ENCODE assay signal across 10 mouse cellular contexts in genomic region chr4:154334699-154335402, GRCm38 (mm10). TPM values are rescaled to one million over a fixed set of nuclear protein-coding genes. Genes with fewer than 3 reads are reported as not detected.
A peak's percentile ranks its signal among the peaks of the same experiment; 100 is the strongest.
DNase-seq lines count a peak whose midpoint lies in the region; ATAC-seq and TF ChIP-seq lines count a peak whose summit lies in the region.
"Had no signal": no experiment of that assay in that cellular context is flagged by ENCODE, and none has a peak within 500 bp of the region (broad histone marks: within the 10 kb centered on the region; RNA-seq: fewer than 3 reads in every experiment).

No protein-coding gene starts in this region.

- H3K9ac ChIP-seq in forebrain, embryonic 14.5 days (ENCODE audit: low read length): no peak overlapping the region
- peak overlapping the region; percentile 36; the same call in 1 of the 2 replicates for H3K9ac ChIP-seq in hindbrain, embryonic 16.5 days (ENCODE audit: low read depth, low read length)
- no peak overlapping the region for H3K9ac ChIP-seq in lung, postnatal 0 days (replicated peaks; ENCODE audit: low read depth)
- peak overlapping the region; percentile 18; the same call in 1 of the 2 replicates for H3K9ac ChIP-seq in stomach, embryonic 14.5 days (replicated peaks; ENCODE audit: low read depth, low read length)

- no peak for TF ChIP-seq CTCF in gastrocnemius, adult 2 months (IDR thresholded peaks at IDR 0.05)
- TF ChIP-seq CTCF in brain, embryonic 14.5 days (IDR thresholded peaks at IDR 0.05; ENCODE audit: borderline replicate concordance, extremely low read depth, insufficient read depth, insufficient read length): no peak
- no peak for TF ChIP-seq CTCF in lung, postnatal 0 days (IDR thresholded peaks at IDR 0.05)

- no peaks in the 10 kb centered on the region for H3K9me3 ChIP-seq in forebrain, embryonic 14.5 days (replicated peaks; ENCODE audit: control insufficient read depth, low read length)
- no peaks in the 10 kb centered on the region for H3K9me3 ChIP-seq in hindbrain, embryonic 16.5 days (ENCODE audit: control insufficient read depth, low read length)
- no peaks in the 10 kb centered on the region for H3K9me3 ChIP-seq in lung, postnatal 0 days (ENCODE audit: low read length)
- H3K9me3 ChIP-seq in stomach, embryonic 14.5 days (ENCODE audit: control insufficient read depth, low read depth, low read length): no peaks in the 10 kb centered on the region

- no peaks in the 10 kb centered on the region for H3K27me3 ChIP-seq in forebrain, embryonic 14.5 days (replicated peaks; ENCODE audit: control insufficient read depth, insufficient read depth, low read length)
- H3K27me3 ChIP-seq in hindbrain, embryonic 16.5 days (replicated peaks; ENCODE audit: control insufficient read depth, insufficient read depth, low read length): 0 out of 2 replicates have a peak, but pooled peaks cover 5% of the 10 kb centered on the region
- H3K27me3 ChIP-seq in lung, postnatal 0 days (replicated peaks; ENCODE audit: insufficient read depth, low read length): no peaks in the 10 kb centered on the region
- no peaks in the 10 kb centered on the region for H3K27me3 ChIP-seq in stomach, embryonic 14.5 days (ENCODE audit: control insufficient read depth, insufficient read depth, low read length)

- ATAC-seq in forebrain, embryonic 14.5 days: no peak
- 0 out of 2 replicates have a peak, but pooled peaks have one; percentile 38 for ATAC-seq in hindbrain, embryonic 16.5 days
- ATAC-seq in lung, postnatal 0 days: no peak
- peak; percentile 11; the same call in 1 of the 2 replicates for ATAC-seq in stomach, embryonic 14.5 days (ENCODE audit: insufficient number of reproducible peaks, insufficient read depth, low FRiP score, low read depth)

- H3K36me3 ChIP-seq in forebrain, embryonic 14.5 days (ENCODE audit: control insufficient read depth, insufficient read depth, low read length): peaks cover 23% of the 10 kb centered on the region; the same call in 1 of the 2 replicates
- no peaks in the 10 kb centered on the region for H3K36me3 ChIP-seq in hindbrain, embryonic 16.5 days (ENCODE audit: control insufficient read depth, insufficient read depth, low read length)
- H3K36me3 ChIP-seq in lung, postnatal 0 days (ENCODE audit: insufficient read depth, low read length): no peaks in the 10 kb centered on the region
- no peaks in the 10 kb centered on the region for H3K36me3 ChIP-seq in stomach, embryonic 14.5 days (ENCODE audit: control insufficient read depth, insufficient read depth, low read length)

- no peak for TF ChIP-seq EP300 in lung, postnatal 0 days (IDR thresholded peaks at IDR 0.05)

- no peak for TF ChIP-seq POLR2A in brain, embryonic 14.5 days (IDR thresholded peaks at IDR 0.05; ENCODE audit: borderline replicate concordance, extremely low read depth, insufficient read depth, insufficient read length, poor library complexity, severe bottlenecking)

- peak overlapping the region; percentile 51 for H3K4me3 ChIP-seq in gastrocnemius, adult 2 months
- no peak overlapping the region for H3K4me3 ChIP-seq in forebrain, embryonic 14.5 days (ENCODE audit: low read depth, low read length)
- H3K4me3 ChIP-seq in hindbrain, embryonic 16.5 days (ENCODE audit: low read length): peak overlapping the region; percentile 26
- H3K4me3 ChIP-seq in lung, postnatal 0 days (ENCODE audit: low read depth, low read length): no peak overlapping the region
- H3K4me3 ChIP-seq in stomach, embryonic 14.5 days (ENCODE audit: low read depth, low read length): peak overlapping the region; percentile 11; the same call in 1 of the 2 replicates

- peaks cover 13% of the 10 kb centered on the region; the same call in 1 of the 2 replicates for H3K4me1 ChIP-seq in forebrain, embryonic 14.5 days (ENCODE audit: control insufficient read depth, insufficient read depth, low read length)
- H3K4me1 ChIP-seq in hindbrain, embryonic 16.5 days (ENCODE audit: control insufficient read depth, insufficient read depth, low read depth, low read length): peaks cover 17% of the 10 kb centered on the region
- H3K4me1 ChIP-seq in lung, postnatal 0 days (ENCODE audit: insufficient read depth, low read depth, low read length): no peaks in the 10 kb centered on the region; the same call in 1 of the 2 replicates
- H3K4me1 ChIP-seq in stomach, embryonic 14.5 days (ENCODE audit: control insufficient read depth, insufficient read depth, low read length): peaks cover 22% of the 10 kb centered on the region; the same call in 1 of the 2 replicates

- peak; percentile 52 for DNase-seq in gastrocnemius, adult 2 months
- DNase-seq in gastrocnemius, adult 8-10 months (ENCODE audit: low spot score in 2 of 2): no peak
- peak; percentile 76 for DNase-seq in brain, embryonic 14.5 days (ENCODE audit: low read depth)
- DNase-seq in forebrain, embryonic 14.5 days (ENCODE audit: low spot score): peak; percentile 42
- peak; percentile 62 for DNase-seq in lung, postnatal 0 days (ENCODE audit: low spot score)
- DNase-seq in right cerebral cortex, postnatal 10 days (ENCODE audit: low spot score in 2 of 2): no peak

- WGBS in forebrain, embryonic 14.5 days: 78% methylated on average over 44 of the region's 48 CpGs
- 61% methylated on average over 45 of the region's 48 CpGs for WGBS in hindbrain, embryonic 16.5 days
- WGBS in lung, postnatal 0 days: 66% methylated on average over 44 of the region's 48 CpGs
- WGBS in stomach, embryonic 14.5 days: 56% methylated on average over 48 of the region's 48 CpGs

- peak overlapping the region; percentile 84 for H3K27ac ChIP-seq in gastrocnemius, adult 2 months
- no peak overlapping the region for H3K27ac ChIP-seq in forebrain, embryonic 14.5 days (ENCODE audit: low read depth, low read length)
- H3K27ac ChIP-seq in hindbrain, embryonic 16.5 days (ENCODE audit: low read depth, low read length): no peak overlapping the region
- H3K27ac ChIP-seq in lung, postnatal 0 days (ENCODE audit: low read length): no peak overlapping the region
- no peak overlapping the region; the same call in 1 of the 2 replicates for H3K27ac ChIP-seq in stomach, embryonic 14.5 days (ENCODE audit: low read length)

- peak overlapping the region; percentile 18; the same call in 1 of the 2 replicates for H3K4me2 ChIP-seq in forebrain, embryonic 14.5 days (ENCODE audit: low read length)
- peak overlapping the region; percentile 45 for H3K4me2 ChIP-seq in hindbrain, embryonic 16.5 days (ENCODE audit: low read length)
- H3K4me2 ChIP-seq in lung, postnatal 0 days (replicated peaks; ENCODE audit: low read depth, low read length): peak overlapping the region; percentile 31
- H3K4me2 ChIP-seq in stomach, embryonic 14.5 days (replicated peaks; ENCODE audit: low read depth, low read length): peak overlapping the region; percentile 26

- intact Hi-C loops in gastrocnemius, adult 2 months (cut with DNase I): loop anchor here (10.0 kb wide), 1 partner anchor 490 kb away; no protein-coding TSS in a partner anchor

RNA-seq across cellular contexts. Expression of gene B230104I21Rik, which starts 1.1 kb away (rescaled TPM):
- total RNA-seq in gastrocnemius, adult 2 months (2021): not detected
- total RNA-seq in gastrocnemius, adult 8-10 months (2022): not detected
- not detected in 2 replicates for polyA plus RNA-seq in brain, embryonic 14.5 days (2012; rRNA removed)
- not detected in 2 replicates for polyA plus RNA-seq in forebrain, embryonic 14.5 days (2014; fragmentation: Nextera tagmentation; extraction: Ambion mirVana)
- not detected in 2 replicates for polyA plus RNA-seq in hindbrain, embryonic 16.5 days (2015; fragmentation: Nextera tagmentation; extraction: Ambion mirVana)
- polyA plus RNA-seq in lung, postnatal 0 days (2015; fragmentation: Nextera tagmentation; extraction: Ambion mirVana): not detected in 2 replicates
- not detected in 2 replicates for polyA plus RNA-seq in stomach, embryonic 14.5 days (2014; fragmentation: Nextera tagmentation; extraction: Ambion mirVana)
- total RNA-seq: left cerebral cortex, postnatal 10 days had no signal
- polyA plus RNA-seq: C2C12 had no signal

RNA-seq across cellular contexts. Expression of gene Arhgef16, which starts 33.4 kb away (rescaled TPM):
- under 1 TPM; 0.17 to 0.23 TPM for total RNA-seq in gastrocnemius, adult 2 months (2021)
- total RNA-seq in gastrocnemius, adult 8-10 months (2022): under 1 TPM in 3 of 4 experiments, not detected in 1; 0.15 to 0.67 (median 0.17) TPM
- 0.67 and 1.2 TPM in 2 replicates for polyA plus RNA-seq in brain, embryonic 14.5 days (2012; rRNA removed)
- polyA plus RNA-seq in forebrain, embryonic 14.5 days (2014; fragmentation: Nextera tagmentation; extraction: Ambion mirVana): 0.32 and 0.56 TPM in 2 replicates
- 1.8 and 2.6 TPM in 2 replicates for polyA plus RNA-seq in hindbrain, embryonic 16.5 days (2015; fragmentation: Nextera tagmentation; extraction: Ambion mirVana)
- polyA plus RNA-seq in lung, postnatal 0 days (2015; fragmentation: Nextera tagmentation; extraction: Ambion mirVana): 15.9 and 20.2 TPM in 2 replicates
- polyA plus RNA-seq in stomach, embryonic 14.5 days (2014; fragmentation: Nextera tagmentation; extraction: Ambion mirVana): 23.7 and 25.7 TPM in 2 replicates
- polyA plus RNA-seq: C2C12 had no signal

Comparison
In these comparisons a context has a peak if more than half of its experiments do, and no peak if none do; other contexts are left out.
1. DNase-seq: peak in gastrocnemius, adult 2 months (single experiment), brain, embryonic 14.5 days (single experiment), forebrain, embryonic 14.5 days (single experiment) and lung, postnatal 0 days (single experiment); none in gastrocnemius, adult 8-10 months (0 of 2) and right cerebral cortex, postnatal 10 days (0 of 2).
2. H3K4me3 ChIP-seq: peak in gastrocnemius, adult 2 months (single experiment), hindbrain, embryonic 16.5 days (single experiment) and stomach, embryonic 14.5 days (single experiment); none in forebrain, embryonic 14.5 days (single experiment) and lung, postnatal 0 days (single experiment).
3. ATAC-seq: peak in hindbrain, embryonic 16.5 days (single experiment) and stomach, embryonic 14.5 days (single experiment); none in forebrain, embryonic 14.5 days (single experiment) and lung, postnatal 0 days (single experiment).
4. H3K9ac ChIP-seq: peak in hindbrain, embryonic 16.5 days (single experiment) and stomach, embryonic 14.5 days (single experiment); none in forebrain, embryonic 14.5 days (single experiment) and lung, postnatal 0 days (single experiment).
5. Peak in every context shown above with its lines, with median percentiles within 50 percentile points of each other: H3K4me2 ChIP-seq.